Mouse (Mus musculus) heart, postnatal 0 days (tissue): ENCODE measurements around the gene Mpo. TPM values are rescaled to one million over a fixed set of nuclear protein-coding genes. Genes with fewer than 3 reads are reported as not detected.

Source experiments
- ATAC-seq: fragments of 200-750 bp; cut with Nextera tagmentation; 2 replicates; pipeline ENCODE4 v1.8.0; 2017; ENCODE audit warnings: low read depth, moderate number of reproducible peaks, moderate library complexity; ENCODE audit not compliant: insufficient read depth
- DNase-seq: peaks from one replicate; pipeline ENCODE4 v3.0.0-alpha.2; 2016; ENCODE audit warnings: low spot score
- H3K27ac ChIP-seq: fragments of 300-500 bp; sonication (generic); 2 replicates; pipeline ENCODE4 v1.5.1; 2014; ENCODE audit warnings: low read depth, mild to moderate bottlenecking
- H3K27me3 ChIP-seq: fragments of 300-500 bp; sonication (generic); 2 replicates; pipeline ENCODE4 v1.6.1; 2014; ENCODE audit warnings: low read length, mixed read lengths; ENCODE audit not compliant: control insufficient read depth, insufficient read depth
- H3K36me3 ChIP-seq: fragments of 300-500 bp; sonication (generic); replicated peaks from 2 replicates; pipeline ENCODE4 v1.6.1; 2014; ENCODE audit warnings: low read length, mixed read lengths; ENCODE audit not compliant: control insufficient read depth, insufficient read depth
- H3K4me1 ChIP-seq: fragments of 300-500 bp; sonication (generic); 2 replicates; pipeline ENCODE4 v1.6.1; 2014; ENCODE audit warnings: antibody characterized with exemption; ENCODE audit not compliant: control insufficient read depth, insufficient read depth
- H3K4me2 ChIP-seq: fragments of 300-500 bp; sonication (generic); 2 replicates; pipeline ENCODE4 v1.6.1; 2014; ENCODE audit warnings: low read depth, mild to moderate bottlenecking, low read length, moderate library complexity
- H3K4me3 ChIP-seq: fragments of 300-500 bp; sonication (generic); 2 replicates; pipeline ENCODE4 v1.5.1; 2014; ENCODE audit warnings: low read depth, low read length
- H3K9ac ChIP-seq: fragments of 300-500 bp; sonication (generic); replicated peaks from 2 replicates; pipeline ENCODE4 v1.6.1; 2014; ENCODE audit warnings: low read depth, low read length, mixed read lengths
- H3K9me3 ChIP-seq: fragments of 300-500 bp; sonication (generic); replicated peaks from 2 replicates; pipeline ENCODE4 v1.6.1; 2016; ENCODE audit warnings: low read length; ENCODE audit not compliant: control insufficient read depth
- CTCF ChIP-seq: IDR thresholded peaks from 2 replicates; pipeline ENCODE4 v1.5.1; 2016; ENCODE audit warnings: antibody characterized with exemption, control low read depth, low read depth
- EP300 ChIP-seq: IDR thresholded peaks from 2 replicates; pipeline ENCODE4 v1.6.1; 2016; ENCODE audit warnings: antibody characterized with exemption, low read depth
- WGBS: fragments of 180-500 bp; shearing (Covaris S2); extraction: QIAGEN DNeasy Blood & Tissue Kit; methylation state at CpG from one replicate; pipeline ENCODE4 v1.1.7; 2014; 5-methylcytosine and 5-hydroxymethylcytosine counted together
- polyA plus RNA-seq: library from polyadenylated mRNA; unstranded; fragments of >200 nt; fragmentation: Nextera tagmentation; extraction: Ambion mirVana; gene quantifications from 2 replicates; pipeline ENCODE4 v1.2.1, GENCODE M21; 2015
- total RNA-seq: library from RNA; depleted of rRNA; stranded (reverse); fragments of >200 nt; gene quantifications from 2 replicates; pipeline ENCODE4 v1.2.3, GENCODE M21; 2014; ENCODE audit warnings: low replicate concordance

The Mpo gene
- total and polyA plus RNA-seq, 2 experiments from 2014 or later: 0.36 to 2.6 TPM

DNA sequence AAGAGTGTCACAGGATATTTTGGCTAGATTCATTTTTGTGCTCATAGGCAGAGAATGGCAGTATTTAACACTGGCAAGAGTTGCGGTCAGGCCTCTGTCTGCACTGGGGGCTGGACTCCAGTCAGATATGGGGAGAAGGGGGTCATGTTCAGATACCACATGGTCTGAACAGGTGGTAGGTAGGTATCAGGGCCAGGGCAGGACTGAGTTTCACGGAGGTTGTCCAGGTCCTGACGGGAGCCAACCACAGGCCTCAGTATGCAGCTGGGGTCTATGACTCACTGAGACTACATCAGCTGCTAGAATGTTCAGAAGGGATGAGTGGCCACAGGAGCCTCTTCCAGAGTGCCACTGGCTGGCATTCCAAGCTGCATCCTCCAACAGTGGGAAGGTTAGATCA lies 21.0 kb upstream of the Mpo start:
- Histone ChIP-seq H3K27ac (no peak overlapping the region), H3K27me3 (peaks cover 22% of the 10 kb centered on the region), H3K36me3 (no peaks in the 10 kb centered on the region), H3K4me2 (no peak overlapping the region), H3K4me1 (no peaks in the 10 kb centered on the region), H3K9me3 (no peaks in the 10 kb centered on the region), H3K4me3 (no peak overlapping the region), H3K9ac (no peak overlapping the region)
- WGBS: 78% methylated on average over 3 of the region's 3 CpGs
- TF ChIP-seq CTCF: no peak
- no peak for TF ChIP-seq EP300
- ATAC-seq (no peak), DNase-seq (no peak)

DNA sequence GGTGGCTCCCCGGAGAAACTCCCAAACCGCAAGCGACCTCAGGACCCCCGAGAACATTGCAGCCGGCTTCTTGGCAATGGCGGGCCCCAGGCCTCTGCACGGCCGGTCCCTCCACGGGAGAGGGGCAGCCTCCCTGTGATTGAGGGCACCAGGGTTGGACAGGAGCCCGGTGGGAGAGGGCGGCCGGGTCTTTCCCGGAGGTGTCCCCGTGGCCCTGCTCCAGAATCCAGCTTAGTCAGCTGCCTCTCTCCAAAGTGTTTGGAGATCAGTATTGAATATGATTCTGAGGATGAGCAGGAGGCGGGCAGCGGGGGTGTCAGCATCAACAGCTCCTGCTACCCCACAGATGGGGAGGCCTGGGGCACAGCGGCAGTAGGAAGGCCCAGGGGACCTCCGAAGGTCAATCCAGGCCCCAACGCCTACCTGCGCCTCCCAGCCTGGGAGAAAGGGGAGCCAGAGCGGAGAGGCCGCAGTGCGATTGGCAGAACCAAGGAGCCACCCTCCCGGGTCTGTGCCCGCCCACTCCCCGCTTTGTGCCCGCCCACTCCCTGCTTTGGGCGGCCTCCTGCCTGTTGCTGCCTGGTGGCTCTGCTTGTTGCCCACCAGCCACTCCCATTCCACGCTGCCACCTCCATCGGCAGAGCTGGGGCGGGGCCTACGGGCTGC lies 15.1 kb upstream of the Mpo start:
- peak overlapping the region; percentile 8; the same call in 1 of the 2 replicates for H3K9ac ChIP-seq
- H3K4me2 ChIP-seq: peak overlapping the region; percentile 59
- TF ChIP-seq CTCF (no peak), EP300 (no peak)
- ATAC-seq (peak; percentile 62; the same call in 1 of the 2 replicates), DNase-seq (no peak)
- no peak overlapping the region for H3K27ac ChIP-seq
- WGBS: 11% methylated on average over 32 of the region's 32 CpGs
- H3K9me3 ChIP-seq: no peaks in the 10 kb centered on the region
- H3K27me3 ChIP-seq: peaks cover 46% of the 10 kb centered on the region
- no peaks in the 10 kb centered on the region for H3K36me3 ChIP-seq
- H3K4me1 ChIP-seq: peaks cover 6% of the 10 kb centered on the region; the same call in 1 of the 2 replicates
- peak overlapping the region; percentile 28 for H3K4me3 ChIP-seq

DNA sequence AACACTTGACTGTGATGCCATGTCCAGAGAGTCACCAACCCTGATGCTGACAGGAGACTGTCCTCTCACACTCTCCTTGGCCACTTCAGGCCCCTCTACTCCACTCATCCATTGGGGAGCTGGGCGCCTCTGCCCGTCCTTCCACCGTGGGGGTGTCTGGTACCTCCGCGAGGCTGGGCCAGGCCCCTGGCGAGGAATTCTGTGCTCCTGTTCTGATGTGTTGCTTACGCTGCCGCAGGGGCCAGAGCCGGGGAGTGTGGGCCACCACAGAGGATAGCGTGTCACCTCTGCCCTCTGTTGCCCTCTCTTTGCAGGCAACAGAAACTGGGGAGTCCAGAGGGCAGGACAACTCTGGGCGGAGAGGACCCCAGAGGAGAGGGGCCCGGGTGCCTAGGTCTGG lies 14.5 kb upstream of the Mpo start:
- TF ChIP-seq EP300 (no peak), CTCF (no peak)
- Histone ChIP-seq H3K4me2 (peak overlapping the region; percentile 59), H3K27ac (no peak overlapping the region), H3K27me3 (peaks cover 46% of the 10 kb centered on the region), H3K4me1 (peaks cover 6% of the 10 kb centered on the region; the same call in 1 of the 2 replicates), H3K9ac (peak overlapping the region; percentile 8; the same call in 1 of the 2 replicates), H3K9me3 (no peaks in the 10 kb centered on the region), H3K36me3 (no peaks in the 10 kb centered on the region), H3K4me3 (peak overlapping the region; percentile 28)
- DNase-seq (no peak), ATAC-seq (no peak)
- WGBS: 41% methylated on average over 12 of the region's 12 CpGs

GRCm38 (mm10) chr11:87779392-87779791 lies 14.0 kb upstream of the Mpo start:
- Histone ChIP-seq H3K36me3 (no peaks in the 10 kb centered on the region), H3K4me2 (no peak overlapping the region), H3K27ac (no peak overlapping the region), H3K4me1 (peaks cover 6% of the 10 kb centered on the region; the same call in 1 of the 2 replicates), H3K9me3 (no peaks in the 10 kb centered on the region), H3K4me3 (no peak overlapping the region), H3K9ac (no peak overlapping the region), H3K27me3 (peaks cover 46% of the 10 kb centered on the region)
- TF ChIP-seq CTCF (no peak), EP300 (no peak)
- ATAC-seq (no peak), DNase-seq (no peak)
- 73% methylated on average over 4 of the region's 4 CpGs for WGBS

- Histone ChIP-seq H3K4me2 (no peak overlapping the region), H3K36me3 (no peaks in the 10 kb centered on the region), H3K4me3 (no peak overlapping the region), H3K4me1 (peaks cover 6% of the 10 kb centered on the region; the same call in 1 of the 2 replicates), H3K9me3 (no peaks in the 10 kb centered on the region), H3K27ac (no peak overlapping the region), H3K9ac (no peak overlapping the region), H3K27me3 (peaks cover 46% of the 10 kb centered on the region)
- TF ChIP-seq EP300 (no peak), CTCF (no peak)
- 74% methylated on average over 8 of the region's 8 CpGs for WGBS
- ATAC-seq (no peak), DNase-seq (no peak)
Measured at GRCm38 (mm10) chr11:87780130-87780529, 13.3 kb upstream of the Mpo start.

DNA sequence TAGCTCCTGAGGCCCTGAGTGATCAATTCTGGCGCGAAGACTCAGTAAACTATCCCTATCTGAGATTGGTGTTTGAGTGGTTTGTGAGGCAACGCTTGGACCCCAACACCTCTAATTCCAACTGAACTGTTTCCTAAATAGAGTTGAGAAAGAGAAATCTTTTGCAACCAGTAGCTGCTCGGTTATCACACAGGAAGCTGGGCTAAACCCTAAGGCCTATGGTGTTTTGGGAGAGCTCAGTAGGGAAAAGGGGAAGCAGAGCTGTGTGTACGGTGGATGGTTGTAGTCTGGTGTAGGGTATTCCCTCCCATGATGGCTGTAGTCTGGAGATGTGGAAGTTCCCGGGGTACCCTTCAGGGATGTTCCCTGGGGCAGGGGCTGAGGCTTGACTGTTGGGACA lies 3.3 kb upstream of the Mpo start:
- no peak overlapping the region for H3K9ac ChIP-seq
- H3K36me3 ChIP-seq: no peaks in the 10 kb centered on the region
- DNase-seq (no peak), ATAC-seq (no peak)
- no peaks in the 10 kb centered on the region for H3K4me1 ChIP-seq
- H3K9me3 ChIP-seq: no peaks in the 10 kb centered on the region
- TF ChIP-seq CTCF: no peak
- TF ChIP-seq EP300: no peak
- no peaks in the 10 kb centered on the region for H3K27me3 ChIP-seq
- H3K4me3 ChIP-seq: no peak overlapping the region
- H3K27ac ChIP-seq: no peak overlapping the region
- no peak overlapping the region for H3K4me2 ChIP-seq
- WGBS: 69% methylated on average over 6 of the region's 6 CpGs
